Mouse (Mus musculus) hindbrain, embryonic 15.5 days (tissue): ENCODE results near the gene Myof. TPM values are rescaled to one million over a fixed set of nuclear protein-coding genes. Genes with fewer than 3 reads are reported as not detected.

Experiments used
- ATAC-seq: fragments of 200-750 bp; cut with Nextera tagmentation; 2 replicates; pipeline ENCODE4 v1.8.0; 2017; ENCODE audit warnings: low read depth, moderate number of reproducible peaks, moderate TSS enrichment; ENCODE audit not compliant: low FRiP score
- H3K27ac ChIP-seq: fragments of 300-500 bp; sonication (generic); replicated peaks from 2 replicates; pipeline ENCODE4 v1.5.1; 2015; ENCODE audit warnings: mild to moderate bottlenecking, inconsistent platforms
- H3K27me3 ChIP-seq: fragments of 300-500 bp; sonication (generic); 2 replicates; pipeline ENCODE4 v1.6.1; 2015; ENCODE audit warnings: control low read depth, inconsistent platforms
- H3K36me3 ChIP-seq: fragments of 300-500 bp; sonication (generic); 2 replicates; pipeline ENCODE4 v1.6.1; 2015; ENCODE audit warnings: control low read depth, inconsistent platforms
- H3K4me1 ChIP-seq: fragments of 300-500 bp; sonication (generic); replicated peaks from 2 replicates; pipeline ENCODE4 v1.6.1; 2015; ENCODE audit warnings: control low read depth, inconsistent platforms
- H3K4me2 ChIP-seq: fragments of 300-500 bp; sonication (generic); 2 replicates; pipeline ENCODE4 v1.6.1; 2015; ENCODE audit warnings: moderate library complexity, mild to moderate bottlenecking, inconsistent platforms
- H3K4me3 ChIP-seq: fragments of 300-500 bp; sonication (generic); 2 replicates; pipeline ENCODE4 v1.5.1; 2015; ENCODE audit warnings: mild to moderate bottlenecking, inconsistent platforms
- H3K9ac ChIP-seq: fragments of 300-500 bp; sonication (generic); 2 replicates; pipeline ENCODE4 v1.6.1; 2015; ENCODE audit warnings: inconsistent platforms
- H3K9me3 ChIP-seq: fragments of 300-500 bp; sonication (generic); 2 replicates; pipeline ENCODE4 v1.6.1; 2016; ENCODE audit warnings: control low read depth, inconsistent platforms
- WGBS: fragments of 180-500 bp; shearing (Covaris S2); methylation state at CpG from one replicate; pipeline ENCODE4 v1.1.7; 2015; 5-methylcytosine and 5-hydroxymethylcytosine counted together
- polyA plus RNA-seq: library from polyadenylated mRNA; unstranded; fragments of >200 nt; fragmentation: Nextera tagmentation; extraction: Ambion mirVana; gene quantifications from 2 replicates; pipeline ENCODE4 v1.2.1, GENCODE M21; 2015

The Myof gene
- polyA plus RNA-seq, 1 experiment from 2014 or later, result 1.6 TPM

DNA sequence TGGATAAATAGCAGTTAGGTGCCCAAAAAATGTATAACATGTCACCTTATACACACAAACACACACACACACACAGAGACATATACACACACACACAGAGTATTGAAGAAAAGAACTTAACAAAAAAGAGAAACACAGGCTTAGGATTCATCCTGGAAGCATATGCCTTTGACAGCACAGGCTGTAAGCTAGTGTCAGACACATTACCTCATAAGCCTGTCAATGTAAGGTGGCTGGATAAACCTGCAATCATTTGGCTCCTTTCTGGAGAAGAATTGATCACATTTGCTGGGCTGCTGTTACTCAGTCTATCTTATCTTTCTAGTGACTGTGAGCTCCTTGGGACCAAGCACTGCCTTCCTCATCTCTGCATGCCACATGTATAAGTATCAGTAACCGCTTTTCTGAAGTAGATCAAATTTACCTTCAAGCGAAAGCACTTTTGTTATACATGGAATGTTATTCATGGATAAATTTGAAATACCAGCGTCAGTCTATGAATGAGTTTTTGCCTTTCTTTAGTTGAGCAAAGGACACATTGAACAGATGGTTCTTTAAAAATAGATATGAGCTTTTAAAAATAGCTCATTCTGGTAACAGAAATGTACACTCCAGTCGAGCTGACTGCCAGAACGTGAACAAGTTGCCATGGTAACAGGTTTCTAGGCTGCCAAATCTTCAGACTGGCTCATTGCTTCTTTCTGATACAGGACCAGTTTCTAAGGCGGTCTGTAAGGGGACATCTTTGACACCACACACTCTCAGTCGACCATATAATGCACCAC is 51.8 kb downstream of the Myof start:
- peak overlapping the region; percentile 23 for H3K4me2 ChIP-seq
- no peak overlapping the region for H3K4me3 ChIP-seq
- WGBS, result 23% methylated on average over 7 of the region's 7 CpGs
- peak overlapping the region; percentile 79 for H3K27ac ChIP-seq
- no peaks in the 10 kb centered on the region for H3K9me3 ChIP-seq
- ATAC-seq, result peak; percentile 84
- H3K9ac ChIP-seq, result no peak overlapping the region
- no peaks in the 10 kb centered on the region for H3K36me3 ChIP-seq
- H3K4me1 ChIP-seq, result peaks cover 13% of the 10 kb centered on the region
- no peaks in the 10 kb centered on the region for H3K27me3 ChIP-seq

DNA sequence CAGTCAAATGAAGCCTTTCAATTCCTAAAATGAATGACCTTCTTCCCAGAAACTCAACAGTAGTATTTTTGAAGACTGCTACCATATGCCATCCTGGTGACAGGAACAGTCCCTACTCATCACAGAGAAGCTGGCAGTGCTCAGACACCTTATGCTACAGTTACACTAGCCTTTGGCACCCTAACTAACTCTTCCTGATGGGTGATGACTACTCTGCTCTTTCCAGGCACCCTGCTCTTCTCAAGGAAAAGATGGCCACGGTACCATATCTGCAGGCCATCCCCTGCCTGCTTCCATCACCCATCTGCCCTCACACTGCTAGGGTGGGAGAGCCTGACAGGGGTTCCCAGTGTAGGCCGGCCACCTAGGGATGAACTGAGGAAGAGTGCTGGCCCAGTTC is 53.4 kb downstream of the Myof start:
- WGBS, result 83% methylated on average over 2 of the region's 2 CpGs
- Histone ChIP-seq H3K27me3 (no peaks in the 10 kb centered on the region), H3K27ac (no peak overlapping the region), H3K4me3 (no peak overlapping the region), H3K4me1 (peaks cover 13% of the 10 kb centered on the region), H3K9ac (no peak overlapping the region), H3K36me3 (no peaks in the 10 kb centered on the region), H3K9me3 (no peaks in the 10 kb centered on the region), H3K4me2 (no peak overlapping the region)
- ATAC-seq, result no peak

DNA sequence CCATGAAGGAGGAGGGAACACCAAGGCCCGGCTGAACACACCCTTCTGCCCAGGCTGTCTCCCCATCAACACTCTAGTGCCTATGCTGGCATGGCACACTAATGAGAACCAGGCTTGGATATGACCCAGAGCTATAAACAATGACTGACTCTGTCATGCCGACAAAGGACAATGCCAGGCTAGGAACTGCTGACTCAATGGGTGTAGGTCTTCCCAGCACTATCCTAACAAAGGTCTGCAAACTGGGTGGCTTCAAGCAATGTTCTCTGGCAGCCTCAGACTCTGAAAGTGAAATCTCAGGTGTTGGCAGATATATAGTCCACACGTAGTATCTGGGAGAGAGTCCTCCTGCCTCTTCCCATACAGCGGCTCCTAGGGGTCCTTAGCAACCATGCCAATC is 55.2 kb downstream of the Myof start:
- Histone ChIP-seq H3K4me2 (no peak overlapping the region), H3K9me3 (no peaks in the 10 kb centered on the region), H3K4me1 (peaks cover 13% of the 10 kb centered on the region), H3K36me3 (no peaks in the 10 kb centered on the region), H3K27ac (no peak overlapping the region), H3K9ac (no peak overlapping the region), H3K27me3 (no peaks in the 10 kb centered on the region), H3K4me3 (no peak overlapping the region)
- no peak for ATAC-seq
- 76% methylated on average over 4 of the region's 4 CpGs for WGBS

DNA sequence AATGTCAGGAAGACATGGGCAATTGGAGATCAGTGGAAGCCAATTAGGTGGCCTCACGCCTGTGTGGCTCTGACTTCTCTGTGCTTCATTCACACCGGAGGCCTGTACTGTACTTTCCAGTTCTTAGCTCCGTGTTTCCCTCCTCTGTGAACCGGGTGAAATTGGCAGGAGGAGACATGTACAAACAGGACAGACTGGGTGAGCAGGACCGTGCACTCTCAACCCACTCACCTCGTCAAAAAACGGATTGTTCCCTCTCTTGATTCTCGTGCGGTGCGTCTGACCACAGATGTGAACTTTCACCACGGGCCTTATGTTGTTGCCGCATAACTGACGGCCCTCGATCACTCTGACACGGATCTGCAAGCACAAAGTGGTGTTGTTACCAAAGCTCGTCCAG is 57.6 kb downstream of the Myof start:
- H3K27ac ChIP-seq, result no peak overlapping the region
- ATAC-seq, result no peak
- H3K4me3 ChIP-seq, result no peak overlapping the region
- H3K9ac ChIP-seq, result no peak overlapping the region
- 93% methylated on average over 16 of the region's 16 CpGs for WGBS
- H3K4me1 ChIP-seq, result no peaks in the 10 kb centered on the region
- no peak overlapping the region for H3K4me2 ChIP-seq
- H3K27me3 ChIP-seq, result no peaks in the 10 kb centered on the region
- no peaks in the 10 kb centered on the region for H3K36me3 ChIP-seq
- H3K9me3 ChIP-seq, result no peaks in the 10 kb centered on the region

DNA sequence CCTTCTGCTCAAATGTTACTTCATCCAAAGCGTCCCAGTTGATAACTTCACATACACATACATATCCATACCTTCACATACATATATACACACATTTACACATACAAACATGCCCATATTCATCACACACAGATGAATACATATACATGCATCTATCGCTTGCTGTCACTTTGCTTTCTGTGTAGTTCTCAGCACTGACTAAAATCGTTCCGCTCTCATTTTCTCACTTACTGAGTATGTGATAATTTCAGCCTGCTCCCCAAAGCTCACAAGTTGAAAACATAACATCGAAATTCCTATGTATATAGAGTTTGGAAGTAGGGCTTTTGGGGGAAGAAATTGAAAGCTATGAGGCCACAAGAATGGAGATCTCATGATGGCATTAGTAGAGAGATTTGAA is 67.4 kb downstream of the Myof start:
- Histone ChIP-seq H3K4me1 (no peaks in the 10 kb centered on the region), H3K27me3 (no peaks in the 10 kb centered on the region), H3K27ac (no peak overlapping the region), H3K9me3 (no peaks in the 10 kb centered on the region), H3K36me3 (no peaks in the 10 kb centered on the region), H3K4me2 (no peak overlapping the region), H3K4me3 (no peak overlapping the region), H3K9ac (no peak overlapping the region)
- ATAC-seq, result no peak
- WGBS, result 93% methylated on average over 5 of the region's 5 CpGs

DNA sequence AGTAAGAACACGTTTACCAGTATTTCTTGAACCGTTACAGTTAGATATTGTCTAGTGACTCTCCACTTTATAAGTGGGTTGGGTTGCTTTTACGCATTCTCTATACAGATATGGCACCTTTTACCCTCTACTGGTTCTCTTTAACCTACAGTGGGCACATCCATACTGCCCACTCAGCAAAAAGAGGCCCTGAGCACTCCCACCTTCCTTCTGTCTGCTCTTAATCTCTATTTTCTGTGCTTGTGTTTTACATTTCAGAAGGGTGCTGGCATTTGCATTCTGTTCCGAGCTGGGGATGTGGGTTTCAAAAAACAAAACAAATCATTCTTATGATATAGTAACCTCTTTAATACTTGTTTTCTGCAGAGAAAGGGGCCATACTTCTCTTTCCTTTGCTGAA is 72.8 kb downstream of the Myof start:
- 84% methylated on average over 4 of the region's 4 CpGs for WGBS
- no peak overlapping the region for H3K9ac ChIP-seq
- ATAC-seq, result no peak

DNA sequence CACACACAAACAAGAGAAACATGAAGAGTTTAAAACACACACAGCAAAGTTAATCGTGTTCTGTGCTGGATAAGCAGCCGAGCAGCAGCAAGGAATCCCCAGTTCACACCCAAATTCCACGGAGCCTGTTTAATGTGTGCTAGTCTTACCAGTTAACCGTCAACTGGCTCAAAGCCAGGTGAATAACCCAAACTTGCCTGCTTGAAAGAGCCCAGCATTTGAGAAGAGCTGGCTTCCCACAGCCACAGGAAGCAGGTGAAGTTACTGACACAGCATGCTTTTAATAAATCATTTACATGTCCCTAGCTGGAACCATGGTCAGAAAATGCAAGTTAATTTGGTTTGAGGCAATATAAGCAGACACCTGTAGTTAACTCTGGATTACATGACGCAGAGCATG is 73.4 kb downstream of the Myof start:
- no peaks in the 10 kb centered on the region for H3K9me3 ChIP-seq
- no peaks in the 10 kb centered on the region for H3K4me1 ChIP-seq
- no peak overlapping the region for H3K27ac ChIP-seq
- no peaks in the 10 kb centered on the region for H3K27me3 ChIP-seq
- H3K4me3 ChIP-seq, result no peak overlapping the region
- no peak overlapping the region for H3K4me2 ChIP-seq
- no peak overlapping the region for H3K9ac ChIP-seq
- H3K36me3 ChIP-seq, result no peaks in the 10 kb centered on the region
- no peak for ATAC-seq
- 71% methylated on average over 5 of the region's 5 CpGs for WGBS

More for the DNA sequence above, 72.8 kb downstream of the Myof start:
- no peak overlapping the region for H3K4me2 ChIP-seq
- no peak overlapping the region for H3K4me3 ChIP-seq
- no peaks in the 10 kb centered on the region for H3K4me1 ChIP-seq
- H3K36me3 ChIP-seq, result no peaks in the 10 kb centered on the region
- no peaks in the 10 kb centered on the region for H3K27me3 ChIP-seq
- H3K9me3 ChIP-seq, result no peaks in the 10 kb centered on the region
- H3K27ac ChIP-seq, result no peak overlapping the region

DNA sequence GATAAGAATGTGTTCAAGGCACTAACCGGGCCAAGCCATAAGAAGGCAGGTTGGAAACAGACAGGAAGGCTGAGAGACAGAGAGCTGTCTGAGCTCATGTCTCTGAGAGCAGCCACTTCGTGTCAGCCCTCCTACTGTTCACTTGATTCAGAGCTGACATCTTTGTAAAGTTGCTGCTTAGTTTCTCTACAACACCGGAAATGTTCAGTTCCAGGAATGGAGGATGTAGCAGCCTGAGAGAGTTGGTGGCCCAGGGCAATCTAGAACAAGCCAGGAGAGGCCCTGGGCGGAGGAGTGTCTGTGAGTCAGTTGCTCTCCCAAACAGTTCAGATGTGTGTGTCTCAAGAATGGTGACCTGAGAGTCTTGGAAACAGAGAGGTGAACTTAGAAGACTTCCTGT is 77.5 kb downstream of the Myof start:
- Histone ChIP-seq H3K9ac (no peak overlapping the region), H3K9me3 (no peaks in the 10 kb centered on the region), H3K4me2 (no peak overlapping the region), H3K4me3 (no peak overlapping the region), H3K27me3 (no peaks in the 10 kb centered on the region), H3K4me1 (no peaks in the 10 kb centered on the region), H3K36me3 (no peaks in the 10 kb centered on the region), H3K27ac (no peak overlapping the region)
- no peak for ATAC-seq
- 76% methylated on average over 4 of the region's 4 CpGs for WGBS

DNA sequence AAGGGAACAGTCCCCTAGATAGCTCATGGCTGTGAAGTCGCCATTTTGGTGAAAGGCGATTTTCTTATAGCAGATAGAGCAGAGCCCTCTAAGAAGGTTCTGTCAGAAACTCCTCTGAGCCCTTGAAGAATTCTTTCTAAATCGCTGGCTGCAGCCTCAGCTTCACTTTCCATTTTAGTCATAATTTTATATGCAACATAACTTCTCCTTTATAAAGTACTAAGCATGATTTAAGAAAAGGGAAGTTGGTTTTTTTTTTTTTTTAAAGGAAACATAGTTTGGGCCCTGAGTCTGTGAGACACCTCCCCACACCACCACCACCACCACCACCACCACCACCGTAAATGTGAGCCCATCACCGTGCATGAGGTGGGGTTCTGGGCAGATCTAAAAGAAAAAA is 80.0 kb downstream of the Myof start:
- no peaks in the 10 kb centered on the region for H3K4me1 ChIP-seq
- no peak for ATAC-seq
- no peaks in the 10 kb centered on the region for H3K9me3 ChIP-seq
- no peak overlapping the region for H3K4me3 ChIP-seq
- WGBS, result 90% methylated on average over 5 of the region's 5 CpGs
- H3K27me3 ChIP-seq, result no peaks in the 10 kb centered on the region
- no peaks in the 10 kb centered on the region for H3K36me3 ChIP-seq
- H3K27ac ChIP-seq, result no peak overlapping the region
- no peak overlapping the region for H3K4me2 ChIP-seq
- no peak overlapping the region for H3K9ac ChIP-seq

DNA sequence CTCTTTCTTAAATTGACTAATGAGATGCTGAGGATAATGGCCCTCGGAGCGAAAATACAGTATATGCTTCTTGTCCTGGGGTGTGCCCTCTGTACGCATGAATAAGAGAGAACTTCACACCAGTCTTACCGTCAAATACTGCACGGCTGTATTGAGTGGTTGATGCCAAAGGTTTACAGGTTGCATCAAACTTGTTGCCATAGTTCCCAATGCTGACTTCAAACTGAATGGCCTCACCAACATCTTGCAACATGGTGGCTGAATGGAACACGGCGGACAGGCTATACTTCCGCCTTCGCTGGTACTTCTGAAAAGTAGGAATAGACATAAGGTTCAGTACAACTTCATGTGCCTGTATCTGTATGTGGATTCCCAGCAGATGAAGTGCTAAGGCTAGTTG is 82.6 kb downstream of the Myof start:
- 95% methylated on average over 9 of the region's 9 CpGs for WGBS
- H3K9me3 ChIP-seq, result no peaks in the 10 kb centered on the region

DNA sequence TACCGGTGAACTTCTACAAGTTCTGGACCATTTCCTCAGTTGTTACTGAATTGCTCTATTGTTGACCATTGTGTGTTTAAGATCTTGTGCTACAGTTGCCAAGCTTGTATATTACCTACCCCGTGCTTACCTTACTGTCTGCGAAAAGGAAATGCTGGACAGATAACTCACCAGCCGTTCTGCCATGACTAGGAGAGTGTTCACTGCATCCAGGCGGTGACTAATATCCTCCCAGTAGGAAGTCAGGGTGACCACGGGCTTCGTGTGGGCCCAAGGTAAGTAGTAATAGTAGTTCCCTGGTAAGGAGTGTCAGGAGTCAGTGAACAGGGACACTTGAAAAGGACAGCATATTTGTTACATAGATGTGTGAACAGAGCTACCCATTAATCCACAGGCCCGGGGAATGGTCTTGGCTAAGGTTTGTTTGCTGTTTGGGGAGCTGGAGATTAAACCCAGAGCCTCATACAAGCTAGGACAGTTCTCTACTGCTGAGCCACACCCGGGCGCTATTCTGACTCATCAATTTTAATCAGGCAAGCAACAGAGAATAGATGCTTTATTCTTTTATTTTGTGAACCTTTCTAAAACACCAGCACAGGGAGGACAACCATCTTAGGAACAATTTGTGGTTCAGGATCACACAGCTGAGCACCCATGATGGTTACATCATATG is 83.7 kb downstream of the Myof start:
- no peak overlapping the region for H3K4me2 ChIP-seq
- 89% methylated on average over 10 of the region's 10 CpGs for WGBS
- no peaks in the 10 kb centered on the region for H3K36me3 ChIP-seq
- H3K4me3 ChIP-seq, result no peak overlapping the region
- H3K9ac ChIP-seq, result no peak overlapping the region
- no peaks in the 10 kb centered on the region for H3K27me3 ChIP-seq
- H3K4me1 ChIP-seq, result no peaks in the 10 kb centered on the region
- H3K9me3 ChIP-seq, result no peaks in the 10 kb centered on the region
- H3K27ac ChIP-seq, result no peak overlapping the region
- no peak for ATAC-seq

More for the DNA sequence above, 82.6 kb downstream of the Myof start:
- no peaks in the 10 kb centered on the region for H3K4me1 ChIP-seq
- H3K36me3 ChIP-seq, result no peaks in the 10 kb centered on the region
- no peak overlapping the region for H3K9ac ChIP-seq
- H3K4me3 ChIP-seq, result no peak overlapping the region
- no peak for ATAC-seq
- H3K27ac ChIP-seq, result no peak overlapping the region
- H3K27me3 ChIP-seq, result no peaks in the 10 kb centered on the region
- H3K4me2 ChIP-seq, result no peak overlapping the region

DNA sequence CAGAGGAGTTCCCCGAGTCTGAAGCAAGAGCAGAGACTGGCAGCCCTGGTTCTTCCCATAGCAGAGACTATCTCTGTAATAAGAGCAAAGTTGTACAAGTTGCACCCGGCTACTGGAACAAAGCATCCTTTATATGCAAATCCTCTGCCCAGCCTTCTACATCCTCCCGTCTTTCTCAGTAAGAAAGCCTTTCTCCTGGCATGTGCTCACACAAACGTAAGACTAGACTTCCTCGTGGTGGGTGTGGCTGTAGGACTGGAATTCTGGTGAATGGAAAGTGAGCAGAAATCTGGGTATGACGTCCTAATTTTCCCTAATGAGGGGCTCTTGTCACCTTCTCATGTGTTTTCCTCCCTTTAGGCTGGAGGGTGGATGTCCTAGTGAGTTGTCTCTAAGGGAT is 84.3 kb downstream of the Myof start:
- H3K4me2 ChIP-seq, result no peak overlapping the region
- no peaks in the 10 kb centered on the region for H3K27me3 ChIP-seq
- no peak overlapping the region for H3K27ac ChIP-seq
- no peaks in the 10 kb centered on the region for H3K9me3 ChIP-seq
- 51% methylated on average over 6 of the region's 6 CpGs for WGBS
- no peaks in the 10 kb centered on the region for H3K36me3 ChIP-seq
- no peak overlapping the region for H3K9ac ChIP-seq
- H3K4me1 ChIP-seq, result no peaks in the 10 kb centered on the region
- no peak for ATAC-seq
- H3K4me3 ChIP-seq, result no peak overlapping the region
